Mouse (Mus musculus) myocyte (in vitro differentiated cells): ENCODE results near the gene Gramd1b.

ENCODE experiments used
- E2F4 ChIP-seq: IDR thresholded peaks from one replicate; pipeline ENCODE4 v1.6.1; 2011; ENCODE audit warnings: mild to moderate bottlenecking, control low read depth, moderate library complexity; ENCODE audit not compliant: insufficient read depth
- MYOG ChIP-seq, 3 experiments: IDR thresholded peaks; one replicate each; pipeline ENCODE4 v1.6.1; 2011; ENCODE audit warnings: control low read depth in 2 of 3, low read depth in 2 of 3, mild to moderate bottlenecking in 2 of 3; ENCODE audit not compliant: insufficient read length in 2 of 3, control insufficient read depth in 1 of 3, insufficient read depth in 1 of 3

GRCm38 (mm10) chr9:40269880-40270279 is 261.3 kb downstream of the Gramd1b start:
- TF ChIP-seq E2F4: no peak
- no peak for TF ChIP-seq MYOG (IDR thresholded peaks at IDR 0.05; ENCODE audit: control insufficient read depth in 1 of 3, insufficient read depth in 1 of 3, insufficient read length in 2 of 3, low read depth in 2 of 3)
